In genomic region chr1:192503651-192504050, GRCm38 (mm10) we compare ENCODE assay signal across 22 mouse cellular contexts.
DNase-seq lines count a peak whose midpoint lies in the region; ATAC-seq and TF ChIP-seq lines count a peak whose summit lies in the region.
"Had no signal": no experiment of that assay in that cellular context is flagged by ENCODE, and none has a peak within 500 bp of the region (broad histone marks: within the 10 kb centered on the region; RNA-seq: fewer than 3 reads in every experiment).

No protein-coding gene starts in this region.

- no peak overlapping the region for H3K4me2 ChIP-seq in midbrain, postnatal 0 days (ENCODE audit: low read depth, low read length, poor library complexity, severe bottlenecking)
- H3K4me2 ChIP-seq: embryonic facial prominence, embryonic 15.5 days; heart, embryonic 12.5 days; hindbrain, embryonic 15.5 days had no signal

- no peaks in the 10 kb centered on the region for H3K4me1 ChIP-seq in midbrain, postnatal 0 days (ENCODE audit: insufficient read depth, low read length)
- H3K4me1 ChIP-seq: embryonic facial prominence, embryonic 15.5 days; forebrain, embryonic 10.5 days; hindbrain, embryonic 15.5 days had no signal

- no peaks in the 10 kb centered on the region for H3K9me3 ChIP-seq in midbrain, postnatal 0 days (ENCODE audit: low read length)
- H3K9me3 ChIP-seq: embryonic facial prominence, embryonic 15.5 days; forebrain, embryonic 10.5 days; heart, embryonic 12.5 days; hindbrain, embryonic 15.5 days had no signal

- 87% methylated on average over 4 of the region's 4 CpGs for WGBS in midbrain, postnatal 0 days

- H3K4me3 ChIP-seq in midbrain, postnatal 0 days (ENCODE audit: low read depth, low read length) = no peak overlapping the region
- H3K4me3 ChIP-seq: embryonic facial prominence, embryonic 15.5 days; erythroblast, embryonic 14.5 days; forebrain, embryonic 10.5 days; gastrocnemius, adult 2 months; heart, embryonic 12.5 days; hindbrain, embryonic 15.5 days had no signal

- no peak for DNase-seq in cerebellum, postnatal 4 days (ENCODE audit: low spot score in 2 of 2)
- peak; percentile 68 for DNase-seq in cerebellum, adult 11-12 months
- DNase-seq in cerebellum, adult 9-11 months = peak; percentile 76
- DNase-seq in natural killer cell, adult 2 months (ENCODE audit: low spot score in 2 of 2) = no peak
- DNase-seq in adrenal gland, postnatal 4 days (ENCODE audit: low spot score in 2 of 2) = no peak
- no peak for DNase-seq in midbrain, postnatal 0 days (ENCODE audit: low spot score)
- DNase-seq: adrenal gland, adult 8-10 months; adrenal gland, postnatal 36 days; B cell, adult 2 months; embryo, embryonic 11 days; gastrocnemius, adult 2 months; gastrocnemius, postnatal 25 days; kidney, adult 11 months had no signal

- peak; percentile 54; the same call in 1 of the 2 replicates for ATAC-seq in cerebellum, adult (ENCODE audit: insufficient number of reproducible peaks, low FRiP score, low TSS enrichment)
- ATAC-seq in midbrain, postnatal 0 days (ENCODE audit: low FRiP score) = no peak
- ATAC-seq: CD4-positive, CD25-positive, alpha-beta regulatory T cell, adult 4 months; forebrain, embryonic 14.5 days had no signal

- no peaks in the 10 kb centered on the region for H3K36me3 ChIP-seq in midbrain, postnatal 0 days (ENCODE audit: insufficient read depth, low read length)
- H3K36me3 ChIP-seq: embryonic facial prominence, embryonic 15.5 days; forebrain, embryonic 10.5 days; G1E; heart, embryonic 12.5 days; hindbrain, embryonic 15.5 days had no signal

- H3K9ac ChIP-seq in midbrain, postnatal 0 days (replicated peaks; ENCODE audit: low read length, poor library complexity, severe bottlenecking) = no peak overlapping the region
- H3K9ac ChIP-seq: embryonic facial prominence, embryonic 15.5 days; heart, embryonic 12.5 days; hindbrain, embryonic 15.5 days had no signal

- H3K27me3 ChIP-seq in midbrain, postnatal 0 days (ENCODE audit: insufficient read depth, low read length) = no peaks in the 10 kb centered on the region
- H3K27me3 ChIP-seq: embryonic facial prominence, embryonic 15.5 days; heart, embryonic 12.5 days; hindbrain, embryonic 15.5 days had no signal

- no peak overlapping the region for H3K27ac ChIP-seq in midbrain, postnatal 0 days (ENCODE audit: low read depth, low read length)
- H3K27ac ChIP-seq: embryonic facial prominence, embryonic 15.5 days; forebrain, embryonic 10.5 days; gastrocnemius, adult 2 months; hindbrain, embryonic 15.5 days had no signal

- TF ChIP-seq CTCF in midbrain, postnatal 0 days (IDR thresholded peaks at IDR 0.05) = no peak

Comparison
In these comparisons a context has a peak if more than half of its experiments do, and no peak if none do; other contexts are left out.
1. DNase-seq: peak in cerebellum, adult 11-12 months (single experiment) and cerebellum, adult 9-11 months (single experiment); none in cerebellum, postnatal 4 days (0 of 2), natural killer cell, adult 2 months (0 of 2), adrenal gland, postnatal 4 days (0 of 2) and midbrain, postnatal 0 days (single experiment).